Mouse (Mus musculus): Measurements from ENCODE around the gene Sec24a.
A peak's percentile ranks its signal among the peaks of the same experiment; 100 is the strongest.
"Not testable (repeated sequence)": the region's sequence is repeated elsewhere in the genome, so short reads cannot be mapped to it uniquely, and the experiment has no call there.

The Sec24a gene

DNA sequence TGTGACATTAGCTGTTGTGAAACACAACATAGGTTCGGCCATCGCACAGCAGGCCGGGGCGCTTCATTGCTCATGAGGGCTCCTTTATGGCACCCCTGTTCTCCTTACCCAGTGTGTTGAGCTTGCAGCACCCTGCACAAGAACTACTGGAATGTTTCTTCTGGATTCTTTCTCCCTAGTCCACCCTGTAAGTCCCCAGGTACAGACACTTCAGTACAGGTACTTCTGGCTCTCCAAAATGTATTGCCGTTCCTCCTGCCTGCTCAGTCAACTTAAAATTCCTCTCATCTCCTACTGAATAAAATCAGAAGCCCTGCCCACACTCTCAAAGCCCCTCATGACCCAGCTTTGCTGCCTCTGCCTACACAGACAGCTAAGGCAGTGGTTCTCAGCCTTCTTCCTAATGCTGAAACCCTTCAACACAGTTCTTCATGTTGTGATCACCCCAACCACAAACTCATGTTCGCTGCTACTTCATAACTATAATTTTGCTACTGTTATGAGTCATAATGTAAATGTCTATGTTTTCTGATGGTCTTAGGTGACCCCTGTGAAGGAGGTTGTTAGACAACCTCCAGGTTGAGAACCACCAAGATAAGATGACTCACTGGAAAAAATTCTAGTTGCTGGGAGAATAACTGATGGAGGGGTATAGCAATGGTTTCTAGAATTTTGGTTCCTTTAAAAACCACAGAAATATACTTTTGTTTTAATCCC, 3.3 kb downstream of the Sec24a start:
- no peak for DNase-seq (ENCODE audit: low spot score in 2 of 2)

DNA sequence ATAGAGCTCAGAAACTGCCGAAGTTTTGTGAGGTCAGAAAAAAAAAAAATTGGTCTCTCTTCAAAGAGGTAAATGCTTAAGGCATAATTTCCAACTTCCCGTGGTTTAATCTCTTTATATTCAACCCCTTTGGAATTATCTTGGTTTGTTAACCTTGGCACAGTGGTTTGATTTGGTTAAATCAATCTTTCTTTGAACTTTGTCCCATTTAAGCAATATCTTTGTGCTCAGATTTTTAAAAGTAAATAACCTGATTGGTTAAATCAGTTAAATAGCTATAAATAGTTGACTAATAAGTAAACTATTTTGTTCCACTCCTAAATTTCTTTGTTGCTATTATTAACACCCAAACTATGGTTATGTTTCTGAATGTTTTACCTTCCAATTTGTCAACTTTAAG, 4.2 kb downstream of the Sec24a start:
- DNase-seq (ENCODE audit: low spot score in 2 of 2): no peak

DNA sequence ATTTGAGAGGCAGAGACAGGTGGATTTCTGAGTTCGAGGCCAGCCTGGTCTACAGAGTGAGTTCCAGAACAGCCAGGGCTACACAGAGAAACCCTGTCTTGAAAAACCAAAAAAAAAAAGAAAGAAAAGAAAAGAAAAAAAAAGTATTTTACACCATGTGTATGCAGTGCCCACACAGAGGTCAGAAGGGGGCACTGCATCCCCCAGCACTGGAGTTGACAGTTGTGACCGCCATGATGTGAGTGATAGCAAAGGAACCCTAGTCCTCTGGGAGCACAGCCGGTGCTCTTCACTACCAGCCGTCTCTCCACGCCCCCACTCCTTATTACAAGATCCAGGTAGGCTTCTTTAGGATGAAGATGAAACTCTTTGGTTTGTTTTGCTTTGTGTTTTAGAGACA, 5.2 kb downstream of the Sec24a start:
- DNase-seq (ENCODE audit: low spot score in 2 of 2): not testable (repeated sequence)

DNA sequence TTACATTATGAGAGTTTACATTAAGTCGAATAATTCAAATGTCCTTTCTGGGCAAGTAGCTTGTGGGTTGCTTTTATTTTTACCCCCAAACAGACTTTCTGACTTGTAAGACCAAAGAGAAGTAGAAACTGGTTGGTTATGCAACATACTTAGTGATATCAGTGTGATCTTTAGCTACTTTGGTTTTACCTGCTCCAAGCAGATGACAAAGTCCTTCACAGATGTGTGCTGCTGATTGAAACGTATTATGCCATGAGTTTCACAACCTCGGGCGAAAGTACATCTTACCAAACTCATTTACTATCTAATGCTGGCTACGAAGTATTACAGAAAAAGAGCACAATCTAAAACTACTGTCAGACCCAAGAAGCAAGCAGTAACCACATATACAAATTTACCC, 5.8 kb downstream of the Sec24a start:
- DNase-seq (ENCODE audit: low spot score in 2 of 2): no peak

DNA sequence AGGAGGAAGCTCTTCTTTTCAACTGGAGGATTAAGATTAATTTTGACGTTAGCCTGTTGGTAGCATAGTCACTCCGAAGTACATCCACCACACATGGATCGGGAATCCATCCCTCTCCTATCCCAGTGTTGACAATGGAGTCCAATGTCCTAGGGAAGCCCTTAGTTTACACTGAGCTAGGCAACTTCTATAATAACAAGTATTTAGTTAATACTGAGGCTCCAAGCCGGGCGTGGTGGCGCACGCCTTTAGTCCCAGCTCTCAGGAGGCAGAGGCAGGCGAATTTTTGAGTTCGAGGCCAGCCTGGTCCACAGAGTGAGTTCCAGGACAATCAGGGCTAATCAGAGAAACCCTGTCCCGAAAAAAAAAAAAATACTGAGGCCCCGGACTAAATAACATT, 6.4 kb downstream of the Sec24a start:
- DNase-seq (ENCODE audit: low spot score in 2 of 2): no peak

DNA sequence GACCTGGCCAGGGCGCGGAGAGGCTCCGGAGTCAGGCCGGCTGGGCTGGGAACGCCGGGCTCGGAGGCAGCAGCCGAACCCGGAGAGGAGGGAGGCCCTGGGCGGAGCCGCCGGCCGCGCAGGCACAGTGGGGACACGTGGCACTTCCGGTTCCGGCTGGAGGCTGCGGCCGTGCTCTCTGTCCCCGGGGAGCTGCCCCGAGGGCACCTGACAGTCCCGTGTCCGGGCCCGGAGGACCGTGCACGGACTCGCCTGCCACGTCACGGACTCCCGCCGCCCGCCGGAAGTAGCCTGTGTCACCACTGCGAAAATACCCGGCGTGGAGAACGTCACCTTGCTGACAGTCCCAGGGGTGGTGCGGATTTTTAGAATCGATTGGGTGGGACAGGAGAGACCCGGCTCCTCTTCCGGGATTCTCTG, 7.1 kb downstream of the Sec24a start:
- DNase-seq (ENCODE audit: low spot score in 2 of 2): peak; percentile 90 to 91

DNA sequence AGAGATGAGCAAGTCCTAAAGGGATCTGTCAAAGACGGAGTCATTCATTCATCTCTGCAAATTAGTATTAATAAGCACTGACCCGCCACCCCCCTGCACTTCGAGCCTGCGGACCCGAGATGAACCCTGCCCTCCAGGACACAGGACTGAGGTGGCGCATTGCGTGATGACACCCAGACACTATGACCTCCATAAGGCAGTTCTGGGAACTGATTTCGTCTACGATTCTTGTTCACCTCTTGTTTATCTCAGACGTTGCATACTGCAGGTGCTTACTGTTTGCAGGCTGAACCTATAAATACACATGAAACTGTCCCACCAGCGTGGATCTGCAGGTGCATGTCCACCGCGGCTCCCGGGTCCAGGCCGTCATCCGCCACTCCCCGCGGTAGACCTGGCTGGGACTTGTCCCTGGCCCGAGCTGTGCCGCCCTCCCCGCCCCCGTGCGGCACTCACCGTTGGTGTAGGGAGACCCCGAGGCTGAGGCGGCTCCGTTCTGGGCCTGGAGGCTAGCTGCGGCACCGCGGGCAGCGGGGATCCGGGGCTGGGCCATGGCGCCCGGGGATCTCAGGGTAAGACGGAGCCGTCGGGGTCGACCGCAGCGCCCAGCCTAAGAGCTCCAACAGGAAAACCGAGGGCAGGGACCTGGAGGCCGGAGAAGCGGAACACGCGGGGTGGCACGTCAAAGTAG, 7.7 kb downstream of the Sec24a start:
- DNase-seq (ENCODE audit: low spot score in 2 of 2): no peak

DNA sequence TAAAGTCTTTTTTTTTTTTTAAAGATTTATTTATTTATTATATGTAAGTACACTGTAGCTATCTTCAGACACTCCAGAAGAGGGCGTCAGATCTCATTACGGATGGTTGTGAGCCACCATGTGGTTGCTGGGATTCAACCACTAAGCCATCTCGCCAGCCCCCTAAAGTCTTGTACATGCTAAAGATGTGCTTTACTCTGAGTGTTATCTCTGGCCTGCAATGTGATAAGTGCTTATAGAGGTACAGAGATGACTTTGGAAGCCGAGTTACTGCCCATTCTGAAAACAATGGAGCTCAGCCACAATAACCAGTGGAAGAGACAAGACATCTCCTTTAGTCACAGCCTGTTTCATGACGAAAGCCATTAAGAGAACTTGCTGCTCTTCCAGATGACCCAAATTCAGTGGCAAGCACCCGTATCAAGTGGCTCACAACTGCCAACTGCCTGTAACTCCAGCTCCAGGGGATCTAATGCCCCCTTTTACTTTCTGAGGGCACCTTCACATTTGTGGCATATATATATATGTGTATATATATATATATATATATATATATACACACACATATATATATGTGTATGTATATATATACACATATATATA, 11.7 kb downstream of the Sec24a start:
- DNase-seq (ENCODE audit: low spot score in 2 of 2): not testable (repeated sequence)

DNA sequence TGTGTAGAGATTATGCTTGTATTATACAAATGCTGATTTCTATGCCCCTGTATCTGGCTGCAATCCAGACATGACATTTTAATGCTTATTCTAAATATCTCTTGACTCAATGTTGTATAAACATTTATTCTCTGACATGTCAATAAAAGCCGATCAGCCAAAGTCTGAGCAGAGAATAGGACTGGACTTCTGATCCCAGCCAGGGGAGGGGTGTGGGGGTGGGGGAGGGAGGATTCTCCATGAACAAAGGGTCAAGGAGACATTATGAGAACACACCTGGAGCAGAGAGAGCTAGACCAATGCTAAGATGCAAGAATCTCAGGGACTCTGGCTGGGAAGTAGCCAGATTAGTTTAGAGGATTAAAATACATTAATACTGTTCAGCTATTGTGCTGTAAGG, 17.3 kb downstream of the Sec24a start:
- DNase-seq (ENCODE audit: low spot score in 2 of 2): no peak

DNA sequence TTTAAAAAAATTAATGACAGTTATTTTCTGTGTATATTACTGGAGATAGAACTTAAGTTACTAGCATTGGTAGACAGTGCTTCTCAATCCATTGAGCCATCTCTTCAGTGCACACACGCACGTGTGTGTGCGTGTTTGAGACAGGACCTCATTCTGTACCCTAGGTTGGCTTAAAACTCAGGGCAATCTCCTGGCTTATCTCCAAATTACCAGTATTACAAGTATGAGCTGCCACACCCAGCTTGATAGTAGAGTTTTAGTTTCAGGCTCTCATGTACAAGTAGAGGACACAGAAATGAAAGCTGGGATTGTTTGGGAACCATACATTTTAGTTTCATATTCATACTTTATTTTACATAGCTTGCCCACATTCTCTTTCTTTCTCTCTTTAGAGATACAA, 22.7 kb downstream of the Sec24a start:
- no peak for DNase-seq (ENCODE audit: low spot score in 2 of 2)

DNA sequence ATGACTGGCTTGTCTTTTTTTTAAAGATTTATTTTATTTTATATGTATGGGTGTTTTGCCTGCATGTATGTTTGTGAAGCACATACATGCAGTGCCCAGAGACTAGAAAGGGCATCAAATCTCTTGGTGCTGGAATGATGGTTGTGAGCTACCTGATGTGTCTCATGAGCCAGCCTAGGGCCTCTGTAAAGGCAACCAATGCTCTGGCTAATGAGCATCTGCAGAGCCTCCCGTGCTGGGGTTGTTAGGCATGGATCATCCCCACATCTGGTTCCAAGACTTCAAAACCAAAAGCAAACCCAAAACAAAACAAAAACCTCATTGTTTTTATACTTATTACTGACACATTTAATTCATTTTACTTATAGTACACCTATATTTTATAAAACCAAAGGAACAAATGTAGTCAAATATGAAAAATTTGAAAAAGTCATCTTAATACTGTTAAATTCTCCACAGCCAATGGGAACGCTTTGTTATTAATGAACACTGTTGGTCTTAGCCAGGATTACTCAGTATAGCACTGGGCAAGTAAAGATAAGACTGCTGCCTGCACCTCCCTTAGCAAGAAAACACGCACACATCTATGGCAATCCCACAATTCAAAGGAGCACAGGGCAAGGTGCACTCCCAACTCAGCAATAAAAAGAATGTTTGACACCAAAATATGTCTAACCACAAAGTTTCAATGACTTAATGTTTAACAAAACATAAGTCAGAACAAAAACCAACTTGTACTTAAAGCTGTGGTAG, 24.6 kb downstream of the Sec24a start:
- no peak for DNase-seq (ENCODE audit: low spot score in 2 of 2)

DNA sequence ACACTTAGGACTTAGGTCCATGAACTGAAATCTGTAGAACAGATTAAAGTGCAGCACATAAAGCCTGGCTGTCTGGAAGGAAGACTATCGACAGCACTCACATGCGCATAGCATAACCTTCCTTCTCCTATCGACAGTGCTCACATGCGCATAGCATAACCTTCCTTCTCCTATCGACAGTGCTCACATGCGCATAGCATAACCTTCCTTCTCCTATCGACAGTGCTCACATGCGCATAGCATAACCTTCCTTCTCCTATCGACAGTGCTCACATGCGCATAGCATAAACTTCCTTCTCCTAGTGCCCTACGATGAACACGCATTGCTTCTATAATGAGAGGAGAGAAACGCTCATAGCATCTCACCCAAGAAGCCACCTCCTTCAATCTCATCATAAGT, 29.2 kb downstream of the Sec24a start:
- not testable (repeated sequence) for DNase-seq (ENCODE audit: low spot score in 2 of 2)

DNA sequence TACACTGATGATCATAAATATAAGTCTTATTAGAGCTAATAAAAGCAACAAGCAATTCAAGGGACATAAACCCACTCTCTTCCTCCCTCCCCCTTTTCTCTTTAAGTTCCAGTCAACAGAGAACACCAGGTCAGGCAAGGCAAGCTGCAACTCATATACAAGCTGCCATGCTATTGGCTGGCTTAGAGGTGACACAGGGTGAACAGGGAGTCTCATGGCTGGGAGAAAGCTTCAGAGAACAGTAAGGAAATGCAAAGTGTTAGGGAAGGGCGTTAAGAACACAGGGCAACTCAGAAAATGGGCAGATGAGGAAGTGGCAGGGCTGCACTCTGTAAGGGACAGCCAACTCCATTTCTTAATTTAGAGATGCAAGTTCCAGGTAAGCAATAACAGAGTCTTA, 30.6 kb downstream of the Sec24a start:
- DNase-seq (ENCODE audit: low spot score in 2 of 2): no peak

DNA sequence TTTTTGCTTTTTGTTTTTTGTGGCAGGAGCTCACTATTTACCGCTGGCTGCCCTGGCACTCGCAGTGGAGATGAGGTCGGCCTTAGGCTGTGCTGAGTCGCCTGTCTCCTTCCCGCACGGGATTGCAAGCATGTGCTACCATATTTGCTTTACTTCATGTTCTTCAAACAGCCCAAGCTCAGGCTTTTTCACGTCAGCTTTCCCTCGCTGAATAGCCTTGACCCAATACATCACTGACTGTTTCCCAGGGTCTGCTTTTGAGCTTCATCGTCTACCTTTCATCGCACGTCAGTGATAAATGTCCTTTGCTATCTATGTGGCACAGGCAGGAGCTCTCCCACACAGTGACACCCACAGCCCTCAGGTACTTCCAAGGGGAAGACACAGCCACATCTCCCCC, 42.4 kb downstream of the Sec24a start:
- DNase-seq (ENCODE audit: low spot score in 2 of 2): no peak

DNA sequence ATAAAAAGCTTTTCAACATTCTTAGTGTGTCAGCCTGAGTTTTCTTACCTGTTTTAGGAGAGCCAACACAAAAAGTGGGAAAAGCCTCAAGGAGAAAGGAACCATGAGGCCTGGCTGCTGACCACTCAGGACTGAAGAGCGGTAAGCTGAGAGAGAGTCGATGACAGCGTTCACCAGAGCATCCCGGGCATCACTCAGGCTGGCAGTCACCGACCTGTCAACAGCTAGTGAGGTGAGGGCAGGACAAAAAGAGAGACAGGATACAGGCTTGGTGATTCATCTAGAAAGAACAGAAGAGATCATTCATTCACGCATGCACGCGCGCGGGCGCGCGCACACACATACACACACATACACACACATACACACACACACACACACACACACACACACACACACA, 56.4 kb downstream of the Sec24a start:
- no peak for DNase-seq (ENCODE audit: low spot score in 2 of 2)

DNA sequence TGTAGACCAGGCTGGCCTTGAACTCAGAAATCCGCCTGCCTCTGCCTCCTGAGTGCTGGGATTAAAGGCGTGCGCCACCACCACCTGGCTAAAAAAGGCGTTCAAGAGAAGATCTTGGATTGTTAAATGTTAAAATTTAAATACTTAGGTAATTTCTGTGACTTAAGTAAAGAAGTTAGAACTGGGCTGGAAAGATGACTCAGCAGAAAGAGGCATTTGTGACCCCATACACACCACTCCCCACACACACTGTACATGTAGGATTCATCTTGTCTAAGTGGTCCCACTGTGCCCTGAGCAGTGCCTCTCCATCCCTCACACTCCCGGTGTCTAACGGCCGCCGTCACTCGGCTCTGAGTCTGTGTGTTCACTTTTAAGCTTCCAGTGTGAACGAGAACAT, 57.0 kb downstream of the Sec24a start:
- no peak for DNase-seq (ENCODE audit: low spot score in 2 of 2)

DNA sequence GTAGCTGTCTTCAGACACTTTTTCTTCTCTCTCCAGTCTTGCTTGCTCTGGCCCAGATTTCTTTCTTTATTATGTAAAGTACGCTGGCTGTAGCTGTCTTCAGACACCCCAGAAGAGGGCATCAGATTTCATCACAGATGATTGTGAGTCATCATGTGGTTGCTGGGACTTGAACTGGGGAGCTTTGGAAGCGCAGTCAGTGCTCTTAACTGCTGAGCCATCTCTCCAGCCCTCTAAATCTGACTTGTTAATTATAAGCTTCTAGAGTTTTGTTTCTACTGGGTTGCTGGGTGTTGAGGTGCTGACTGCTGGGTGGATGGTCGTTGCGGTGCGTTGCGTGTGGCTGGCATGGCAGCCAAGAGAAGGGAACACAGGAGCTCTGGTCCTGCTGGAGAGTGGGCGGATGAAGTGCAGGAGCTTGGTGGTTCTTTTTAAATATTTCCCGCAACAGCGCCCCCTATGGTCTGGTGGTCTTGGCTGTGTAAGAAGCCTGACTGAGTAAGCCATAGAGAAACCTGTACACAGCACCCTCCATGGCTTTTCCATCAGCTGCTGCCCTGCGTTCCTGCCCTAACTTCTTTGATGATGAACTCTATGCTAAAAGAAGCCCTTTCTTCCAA, 59.9 kb downstream of the Sec24a start:
- DNase-seq (ENCODE audit: low spot score in 2 of 2): no peak

DNA sequence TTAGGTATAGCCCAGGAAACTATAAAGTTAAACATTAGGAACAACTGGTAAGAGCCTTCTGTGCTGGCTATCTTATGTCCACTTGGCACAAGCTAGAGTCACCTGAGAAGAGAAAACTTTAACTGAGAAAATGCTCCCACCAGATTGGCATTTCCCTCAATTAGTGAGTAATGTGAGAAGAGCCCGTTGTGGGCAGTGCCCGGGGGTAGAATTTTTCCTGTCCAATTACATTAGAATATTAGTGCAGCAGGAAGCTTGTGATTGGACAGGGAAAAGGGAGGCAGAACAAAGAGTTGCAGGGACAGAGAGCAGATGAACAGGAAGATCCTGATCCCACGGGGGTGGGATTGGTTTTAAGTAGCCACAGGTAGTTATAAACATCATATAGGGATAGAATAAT, 60.6 kb downstream of the Sec24a start:
- no peak for DNase-seq (ENCODE audit: low spot score in 2 of 2)

DNA sequence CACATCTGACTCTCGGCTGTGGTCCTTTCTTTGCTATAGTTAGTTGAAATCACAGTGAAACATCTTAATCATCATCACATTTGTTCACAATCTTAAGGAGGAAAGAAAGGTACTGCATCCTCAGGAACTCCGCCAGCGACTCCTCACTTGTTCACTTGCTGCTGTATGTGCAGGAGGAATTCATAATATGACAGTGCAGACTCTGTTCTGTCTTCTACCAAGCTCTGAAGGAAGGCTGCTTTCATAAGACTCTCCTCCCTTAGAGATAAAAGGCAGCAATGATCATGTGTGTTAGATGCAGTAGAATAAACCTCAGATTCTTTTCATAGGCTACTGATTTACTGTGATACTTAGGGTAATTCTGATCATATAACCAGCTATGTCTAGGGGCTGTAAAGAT, 68.5 kb downstream of the Sec24a start:
- DNase-seq (ENCODE audit: low spot score in 2 of 2): peak in 1 of 2 experiments; percentile 6

DNA sequence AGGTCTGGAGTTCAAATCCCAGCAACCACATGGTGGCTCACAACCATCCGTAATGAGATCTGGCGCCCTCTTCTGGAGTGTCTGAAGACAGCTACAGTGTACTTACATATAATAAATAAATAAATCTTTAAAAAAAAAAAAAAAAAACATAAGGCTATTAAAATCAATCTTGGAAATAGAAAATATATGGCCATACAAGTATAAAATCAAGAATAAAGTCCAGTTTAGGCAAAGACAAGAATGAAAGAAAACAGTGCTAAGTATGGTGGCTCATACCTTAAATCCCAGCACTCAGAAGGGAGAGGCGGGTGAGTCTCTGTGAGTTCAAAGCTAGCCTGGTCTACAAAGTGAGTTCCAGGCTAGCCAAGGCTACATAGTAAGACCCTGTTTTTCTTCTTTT, 72.8 kb downstream of the Sec24a start:
- not testable (repeated sequence) for DNase-seq (ENCODE audit: low spot score in 2 of 2)

DNA sequence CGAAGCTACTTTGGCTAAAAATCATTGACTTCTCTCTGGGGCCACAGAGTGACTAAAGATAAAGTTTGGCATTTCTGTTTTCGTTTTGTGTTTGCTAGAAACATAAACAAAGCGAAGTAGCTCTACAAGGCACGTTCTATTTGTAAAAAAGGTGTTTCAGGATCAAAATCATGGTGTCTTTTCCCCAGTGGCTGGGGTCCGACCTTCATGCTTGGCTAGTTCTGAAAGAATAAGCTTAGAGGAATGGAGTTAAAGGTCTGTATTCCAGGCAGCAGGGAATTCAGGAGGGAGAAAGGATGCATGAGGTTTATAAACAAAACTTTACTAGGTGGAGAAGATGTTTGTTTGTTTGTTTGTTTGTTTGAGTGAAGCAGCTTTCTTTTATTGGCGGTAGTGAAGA, 74.1 kb downstream of the Sec24a start:
- DNase-seq (ENCODE audit: low spot score in 2 of 2): no peak
